Mouse (Mus musculus): ENCODE results near the gene S100a10. TPM values are rescaled to one million over a fixed set of nuclear protein-coding genes. Genes with fewer than 3 reads are reported as not detected.

S100a10 gene
- total and polyA plus RNA-seq, 2 experiments = 80.0 to 292 TPM

DNA sequence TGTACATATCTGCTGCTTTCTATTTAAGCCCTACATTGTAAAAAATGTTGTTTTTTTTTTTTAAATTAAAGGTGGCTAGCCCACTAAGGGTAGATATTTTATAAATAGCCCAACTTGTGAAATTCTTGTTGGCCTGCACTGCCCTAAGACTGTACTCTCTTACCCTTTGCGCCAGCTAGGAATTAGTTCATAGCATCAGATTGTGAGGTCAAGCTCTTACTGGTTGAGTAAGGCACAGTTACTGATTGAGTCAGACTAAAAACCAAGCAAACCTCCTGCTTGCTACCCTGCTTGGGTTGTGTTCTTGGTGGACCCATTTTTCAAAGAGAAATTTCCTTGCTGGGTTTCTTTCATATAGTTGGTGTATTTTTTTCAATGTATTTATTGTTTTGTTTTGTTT lies 43.1 kb upstream of the S100a10 start:
- H3K27ac ChIP-seq (replicated peaks; ENCODE audit: insufficient read depth, low read depth, low read length) = no peak overlapping the region
- no peaks in the 10 kb centered on the region for H3K4me1 ChIP-seq (ENCODE audit: control insufficient read depth, insufficient read depth, low read length)
- no peaks in the 10 kb centered on the region for H3K27me3 ChIP-seq (ENCODE audit: control insufficient read depth, insufficient read depth, low read length)
- H3K9ac ChIP-seq (ENCODE audit: low read depth, low read length) = no peak overlapping the region
- 97% methylated on average over 1 of the region's 1 CpGs for WGBS
- TF ChIP-seq CTCF (IDR thresholded peaks at IDR 0.05; ENCODE audit: low read depth, low read length) (no peak), POLR2A (IDR thresholded peaks at IDR 0.05; ENCODE audit: extremely low read depth, insufficient read depth, low read length) (no peak)
- no peak for DNase-seq (ENCODE audit: extremely low read depth, low read depth, low spot score)
- no peaks in the 10 kb centered on the region for H3K36me3 ChIP-seq (ENCODE audit: control insufficient read depth, insufficient read depth, low read length)
- H3K4me3 ChIP-seq (ENCODE audit: insufficient read depth, low read depth, low read length) = no peak overlapping the region
- H3K79me2 ChIP-seq (ENCODE audit: control insufficient read depth, insufficient read depth, low read length) = no peaks in the 10 kb centered on the region

DNA sequence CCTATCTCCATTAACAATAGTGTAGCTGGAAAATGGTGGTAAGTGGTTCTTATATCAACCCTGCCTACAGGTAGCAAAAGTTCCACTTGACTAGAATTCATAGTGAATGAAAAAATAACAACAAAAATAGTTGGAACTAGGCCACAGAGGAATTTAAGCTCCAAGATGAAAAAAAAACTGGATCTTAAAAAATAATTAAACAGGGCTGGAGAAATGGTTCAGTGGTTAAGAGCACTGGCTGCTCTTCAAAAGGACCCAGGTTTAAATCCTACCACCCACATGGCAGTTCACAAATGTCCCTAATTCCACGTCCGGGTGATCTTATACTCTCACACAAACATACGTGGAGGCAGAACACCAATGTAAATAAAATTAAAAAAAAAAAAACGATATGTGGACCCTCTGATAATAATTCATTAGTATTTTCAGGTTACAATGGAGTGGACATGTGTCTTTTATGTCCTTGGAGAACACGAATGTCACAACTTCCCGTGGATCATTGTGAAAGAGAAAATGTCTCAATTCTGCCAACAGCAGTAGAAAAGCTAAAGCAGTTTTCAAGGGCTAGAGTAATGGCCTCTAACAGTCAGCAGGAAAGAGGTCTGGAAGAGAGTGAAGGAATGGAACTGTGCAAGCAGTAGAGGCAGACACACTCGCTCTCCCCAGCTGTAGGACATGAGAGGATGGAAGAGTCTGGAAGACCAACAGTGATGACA lies 42.3 kb upstream of the S100a10 start:
- TF ChIP-seq CTCF (IDR thresholded peaks at IDR 0.05; ENCODE audit: low read depth, low read length) = no peak
- TF ChIP-seq POLR2A (IDR thresholded peaks at IDR 0.05; ENCODE audit: extremely low read depth, insufficient read depth, low read length) = no peak
- Histone ChIP-seq H3K9ac (ENCODE audit: low read depth, low read length) (no peak overlapping the region), H3K4me1 (ENCODE audit: control insufficient read depth, insufficient read depth, low read length) (no peaks in the 10 kb centered on the region), H3K4me3 (ENCODE audit: insufficient read depth, low read depth, low read length) (no peak overlapping the region), H3K27ac (replicated peaks; ENCODE audit: insufficient read depth, low read depth, low read length) (no peak overlapping the region), H3K36me3 (ENCODE audit: control insufficient read depth, insufficient read depth, low read length) (no peaks in the 10 kb centered on the region), H3K79me2 (ENCODE audit: control insufficient read depth, insufficient read depth, low read length) (no peaks in the 10 kb centered on the region), H3K27me3 (ENCODE audit: control insufficient read depth, insufficient read depth, low read length) (no peaks in the 10 kb centered on the region)
- 81% methylated on average over 7 of the region's 7 CpGs for WGBS
- no peak for DNase-seq (ENCODE audit: extremely low read depth, low read depth, low spot score)

DNA sequence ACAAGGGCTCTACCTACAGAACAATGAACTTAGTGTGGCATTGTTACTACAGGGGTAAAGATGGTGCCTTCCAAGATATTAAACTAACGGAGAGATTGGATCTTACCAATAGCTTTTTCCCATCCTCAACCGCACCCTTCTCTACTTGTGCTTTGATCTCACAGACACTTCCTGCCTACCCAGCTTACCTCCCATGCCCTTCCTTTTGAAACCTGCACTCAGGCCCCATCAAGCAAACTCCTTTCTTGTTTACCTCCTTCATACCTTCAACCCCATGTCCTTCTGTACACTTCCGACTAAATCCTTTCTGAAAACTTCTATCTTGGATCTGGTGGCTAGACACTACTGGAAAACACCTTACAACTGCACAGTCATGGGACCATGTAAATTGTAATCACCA lies 40.3 kb upstream of the S100a10 start:
- TF ChIP-seq CTCF (IDR thresholded peaks at IDR 0.05; ENCODE audit: low read depth, low read length) (no peak), POLR2A (IDR thresholded peaks at IDR 0.05; ENCODE audit: extremely low read depth, insufficient read depth, low read length) (no peak)
- no peaks in the 10 kb centered on the region for H3K79me2 ChIP-seq (ENCODE audit: control insufficient read depth, insufficient read depth, low read length)
- no peaks in the 10 kb centered on the region for H3K36me3 ChIP-seq (ENCODE audit: control insufficient read depth, insufficient read depth, low read length)
- H3K9ac ChIP-seq (ENCODE audit: low read depth, low read length) = no peak overlapping the region
- no peak for DNase-seq (ENCODE audit: extremely low read depth, low read depth, low spot score)
- H3K27ac ChIP-seq (replicated peaks; ENCODE audit: insufficient read depth, low read depth, low read length) = no peak overlapping the region
- H3K4me3 ChIP-seq (ENCODE audit: insufficient read depth, low read depth, low read length) = no peak overlapping the region
- H3K4me1 ChIP-seq (ENCODE audit: control insufficient read depth, insufficient read depth, low read length) = no peaks in the 10 kb centered on the region
- H3K27me3 ChIP-seq (ENCODE audit: control insufficient read depth, insufficient read depth, low read length) = no peaks in the 10 kb centered on the region
- 92% methylated on average over 3 of the region's 3 CpGs for WGBS

DNA sequence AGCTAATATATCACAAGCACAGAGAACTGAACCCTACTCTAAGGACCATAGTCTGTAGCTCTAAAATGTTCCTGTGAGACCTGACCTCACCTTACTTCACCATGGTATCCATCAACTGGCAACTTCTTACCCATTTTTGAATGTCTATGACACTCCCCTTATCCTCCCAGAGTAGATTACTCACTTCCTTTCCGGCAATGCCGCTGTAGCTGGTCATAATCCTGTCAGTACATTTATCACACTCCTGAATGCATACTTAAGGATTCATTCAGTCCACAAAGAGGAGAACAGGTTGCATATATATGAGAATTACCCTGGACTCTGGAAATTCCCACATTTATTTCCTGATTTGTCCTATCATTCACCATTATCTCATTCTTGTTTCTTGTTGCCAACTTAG lies 37.5 kb upstream of the S100a10 start:
- WGBS = 79% methylated on average over 2 of the region's 2 CpGs
- Histone ChIP-seq H3K9ac (ENCODE audit: low read depth, low read length) (no peak overlapping the region), H3K27ac (replicated peaks; ENCODE audit: insufficient read depth, low read depth, low read length) (no peak overlapping the region), H3K4me3 (ENCODE audit: insufficient read depth, low read depth, low read length) (no peak overlapping the region), H3K4me1 (ENCODE audit: control insufficient read depth, insufficient read depth, low read length) (no peaks in the 10 kb centered on the region), H3K79me2 (ENCODE audit: control insufficient read depth, insufficient read depth, low read length) (no peaks in the 10 kb centered on the region), H3K27me3 (ENCODE audit: control insufficient read depth, insufficient read depth, low read length) (no peaks in the 10 kb centered on the region), H3K36me3 (ENCODE audit: control insufficient read depth, insufficient read depth, low read length) (no peaks in the 10 kb centered on the region)
- DNase-seq (ENCODE audit: extremely low read depth, low read depth, low spot score) = no peak
- TF ChIP-seq POLR2A (IDR thresholded peaks at IDR 0.05; ENCODE audit: extremely low read depth, insufficient read depth, low read length) (no peak), CTCF (IDR thresholded peaks at IDR 0.05; ENCODE audit: low read depth, low read length) (no peak)

DNA sequence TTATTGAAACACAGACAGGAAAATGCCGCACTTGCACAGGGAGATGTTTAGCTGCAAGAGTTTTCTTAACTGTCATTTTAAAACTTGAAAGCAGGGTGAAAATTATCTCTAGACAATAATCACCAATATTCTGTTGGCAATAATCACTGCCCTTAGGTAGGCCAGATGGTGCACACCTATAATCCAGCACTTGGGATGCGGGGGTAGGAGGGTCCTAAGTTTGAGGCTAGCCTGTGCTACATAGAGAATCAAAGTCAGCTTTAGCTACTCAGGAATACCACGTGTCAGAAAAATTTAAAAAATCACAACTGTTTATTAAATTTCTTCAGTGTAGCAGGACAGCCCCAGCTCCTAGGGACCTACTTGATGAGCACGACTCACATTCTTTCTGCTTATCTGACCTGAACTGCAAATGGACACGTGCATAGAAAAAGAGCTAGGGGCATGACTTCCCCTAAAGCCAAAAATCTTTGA lies 35.0 kb upstream of the S100a10 start:
- peak overlapping the region; percentile 49; the same call in 1 of the 2 replicates for H3K4me3 ChIP-seq (ENCODE audit: insufficient read depth, low read depth, low read length)
- WGBS = 66% methylated on average over 5 of the region's 5 CpGs
- H3K9ac ChIP-seq (ENCODE audit: low read depth, low read length) = no peak overlapping the region

More for the DNA sequence above, 35.0 kb upstream of the S100a10 start:
- Histone ChIP-seq H3K79me2 (ENCODE audit: control insufficient read depth, insufficient read depth, low read length) (no peaks in the 10 kb centered on the region), H3K27ac (replicated peaks; ENCODE audit: insufficient read depth, low read depth, low read length) (no peak overlapping the region), H3K27me3 (ENCODE audit: control insufficient read depth, insufficient read depth, low read length) (no peaks in the 10 kb centered on the region), H3K36me3 (ENCODE audit: control insufficient read depth, insufficient read depth, low read length) (no peaks in the 10 kb centered on the region), H3K4me1 (ENCODE audit: control insufficient read depth, insufficient read depth, low read length) (no peaks in the 10 kb centered on the region)
- TF ChIP-seq CTCF (IDR thresholded peaks at IDR 0.05; ENCODE audit: low read depth, low read length) = no peak
- no peak for TF ChIP-seq POLR2A (IDR thresholded peaks at IDR 0.05; ENCODE audit: extremely low read depth, insufficient read depth, low read length)
- DNase-seq (ENCODE audit: extremely low read depth, low read depth, low spot score) = no peak
